Mouse (Mus musculus) heart, embryonic 13.5 days (tissue): ENCODE data around the gene Scfd2. TPM values are rescaled to one million over a fixed set of nuclear protein-coding genes. Genes with fewer than 3 reads are reported as not detected.
A peak's percentile ranks its signal among the peaks of the same experiment; 100 is the strongest.

ENCODE experiments used
- ATAC-seq: fragments of 200-750 bp; cut with Nextera tagmentation; 2 replicates; pipeline ENCODE4 v1.8.0; 2017; ENCODE audit warnings: moderate TSS enrichment; ENCODE audit not compliant: insufficient number of reproducible peaks, low FRiP score, low TSS enrichment; ENCODE audit errors: extremely low read depth
- H3K27ac ChIP-seq: fragments of 300-500 bp; sonication (generic); replicated peaks from 2 replicates; pipeline ENCODE4 v1.5.1; 2015; ENCODE audit warnings: moderate library complexity, mild to moderate bottlenecking, inconsistent platforms
- H3K27me3 ChIP-seq: fragments of 300-500 bp; sonication (generic); replicated peaks from 2 replicates; pipeline ENCODE4 v1.6.1; 2015; ENCODE audit warnings: mild to moderate bottlenecking, inconsistent platforms
- H3K36me3 ChIP-seq: fragments of 300-500 bp; sonication (generic); 2 replicates; pipeline ENCODE4 v1.6.1; 2015; ENCODE audit warnings: mild to moderate bottlenecking, inconsistent platforms
- H3K4me1 ChIP-seq: fragments of 300-500 bp; sonication (generic); 2 replicates; pipeline ENCODE4 v1.6.1; 2015; ENCODE audit warnings: inconsistent platforms
- H3K4me2 ChIP-seq: fragments of 300-500 bp; sonication (generic); 2 replicates; pipeline ENCODE4 v1.6.1; 2015; ENCODE audit warnings: inconsistent platforms, mild to moderate bottlenecking, moderate library complexity
- H3K4me3 ChIP-seq: fragments of 300-500 bp; sonication (generic); 2 replicates; pipeline ENCODE4 v1.5.1; 2015; ENCODE audit warnings: moderate library complexity, mild to moderate bottlenecking, inconsistent platforms
- H3K9ac ChIP-seq: fragments of 300-500 bp; sonication (generic); 2 replicates; pipeline ENCODE4 v1.6.1; 2015; ENCODE audit warnings: inconsistent platforms, mild to moderate bottlenecking, moderate library complexity
- H3K9me3 ChIP-seq: fragments of 300-500 bp; sonication (generic); 2 replicates; pipeline ENCODE4 v1.6.1; 2016; ENCODE audit warnings: inconsistent platforms
- whole genome bisulfite sequencing: fragments of 180-500 bp; shearing (Covaris S2); methylation state at CpG from one replicate; pipeline ENCODE4 v1.1.7; 2015; ENCODE audit warnings: mixed read lengths; 5-methylcytosine and 5-hydroxymethylcytosine counted together
- polyA plus RNA-seq: library from polyadenylated mRNA; unstranded; fragments of >200 nt; fragmentation: Nextera tagmentation; extraction: Ambion mirVana; gene quantifications from 2 replicates; pipeline ENCODE4 v1.2.1, GENCODE M21; 2015

The Scfd2 gene
- polyA plus RNA-seq, 1 experiment from 2014 or later: 12.4 TPM

- no peaks in the 10 kb centered on the region for H3K36me3 ChIP-seq
- no peak overlapping the region for H3K27ac ChIP-seq
- H3K4me3 ChIP-seq: no peak overlapping the region
- peaks cover 30% of the 10 kb centered on the region for H3K4me1 ChIP-seq
- no peak overlapping the region for H3K4me2 ChIP-seq
- WGBS: 88% methylated on average over 4 of the region's 5 CpGs
- no peaks in the 10 kb centered on the region for H3K9me3 ChIP-seq
- H3K9ac ChIP-seq: no peak overlapping the region
- ATAC-seq: no peak
- no peaks in the 10 kb centered on the region for H3K27me3 ChIP-seq
These were observed 126.7 kb downstream of the Scfd2 start for GRCm38 (mm10) chr5:74404887-74405286.

- H3K9me3 ChIP-seq: no peaks in the 10 kb centered on the region
- H3K4me3 ChIP-seq: no peak overlapping the region
- no peak overlapping the region for H3K27ac ChIP-seq
- peaks cover 30% of the 10 kb centered on the region for H3K4me1 ChIP-seq
- no peak overlapping the region for H3K4me2 ChIP-seq
- WGBS: 53% methylated on average over 5 of the region's 5 CpGs
- H3K27me3 ChIP-seq: no peaks in the 10 kb centered on the region
- ATAC-seq: no peak
- H3K9ac ChIP-seq: no peak overlapping the region
- H3K36me3 ChIP-seq: no peaks in the 10 kb centered on the region
These were observed 127.5 kb downstream of the Scfd2 start for GRCm38 (mm10) chr5:74404083-74404482.

GRCm38 (mm10) chr5:74402626-74403025, 128.9 kb downstream of the Scfd2 start:
- H3K4me2 ChIP-seq: no peak overlapping the region
- no peaks in the 10 kb centered on the region for H3K27me3 ChIP-seq
- H3K27ac ChIP-seq: no peak overlapping the region; the same call in 1 of the 2 replicates
- no peak for ATAC-seq
- WGBS: 69% methylated on average over 4 of the region's 4 CpGs
- H3K4me3 ChIP-seq: no peak overlapping the region
- no peaks in the 10 kb centered on the region for H3K9me3 ChIP-seq
- H3K36me3 ChIP-seq: no peaks in the 10 kb centered on the region
- H3K9ac ChIP-seq: no peak overlapping the region
- H3K4me1 ChIP-seq: peaks cover 30% of the 10 kb centered on the region

- no peak for ATAC-seq
- H3K27me3 ChIP-seq: no peaks in the 10 kb centered on the region
- H3K4me3 ChIP-seq: no peak overlapping the region
- H3K27ac ChIP-seq: no peak overlapping the region
- H3K4me2 ChIP-seq: no peak overlapping the region
- no peak overlapping the region for H3K9ac ChIP-seq
- H3K4me1 ChIP-seq: peaks cover 37% of the 10 kb centered on the region
- H3K36me3 ChIP-seq: no peaks in the 10 kb centered on the region
- WGBS: 56% methylated on average over 2 of the region's 2 CpGs
- no peaks in the 10 kb centered on the region for H3K9me3 ChIP-seq
These were observed 139.8 kb downstream of the Scfd2 start for GRCm38 (mm10) chr5:74391806-74392205.

GRCm38 (mm10) chr5:74391346-74391745, 140.2 kb downstream of the Scfd2 start:
- no peak for ATAC-seq
- H3K9ac ChIP-seq: no peak overlapping the region
- 78% methylated on average over 5 of the region's 5 CpGs for WGBS

GRCm38 (mm10) chr5:74388849-74389248, 142.7 kb downstream of the Scfd2 start:
- no peak for ATAC-seq

More at GRCm38 (mm10) chr5:74391346-74391745, 140.2 kb downstream of the Scfd2 start:
- Histone ChIP-seq H3K4me3 (no peak overlapping the region), H3K27me3 (no peaks in the 10 kb centered on the region), H3K27ac (no peak overlapping the region), H3K4me2 (no peak overlapping the region), H3K4me1 (peaks cover 42% of the 10 kb centered on the region), H3K9me3 (no peaks in the 10 kb centered on the region), H3K36me3 (no peaks in the 10 kb centered on the region)

GRCm38 (mm10) chr5:74388101-74388500, 143.5 kb downstream of the Scfd2 start:
- 41% methylated on average over 6 of the region's 6 CpGs for WGBS
- Histone ChIP-seq H3K4me1 (peaks cover 46% of the 10 kb centered on the region), H3K9me3 (no peaks in the 10 kb centered on the region), H3K36me3 (no peaks in the 10 kb centered on the region), H3K27ac (peak overlapping the region; percentile 81), H3K27me3 (no peaks in the 10 kb centered on the region), H3K4me2 (peak overlapping the region; percentile 2), H3K4me3 (no peak overlapping the region), H3K9ac (peak overlapping the region; percentile 47; the same call in 1 of the 2 replicates)
- ATAC-seq: no peak

More at GRCm38 (mm10) chr5:74388849-74389248, 142.7 kb downstream of the Scfd2 start:
- Histone ChIP-seq H3K36me3 (no peaks in the 10 kb centered on the region), H3K4me1 (peaks cover 46% of the 10 kb centered on the region), H3K4me3 (no peak overlapping the region), H3K9ac (no peak overlapping the region), H3K9me3 (no peaks in the 10 kb centered on the region), H3K27ac (peak overlapping the region; percentile 81), H3K4me2 (no peak overlapping the region), H3K27me3 (no peaks in the 10 kb centered on the region)
- 48% methylated on average over 2 of the region's 2 CpGs for WGBS

- no peaks in the 10 kb centered on the region for H3K9me3 ChIP-seq
- no peak overlapping the region for H3K4me3 ChIP-seq
- H3K36me3 ChIP-seq: no peaks in the 10 kb centered on the region
- WGBS: 54% methylated on average over 1 of the region's 1 CpGs
- ATAC-seq: no peak
- no peak overlapping the region for H3K9ac ChIP-seq
- no peak overlapping the region for H3K4me2 ChIP-seq
- H3K27ac ChIP-seq: peak overlapping the region; percentile 81
- H3K4me1 ChIP-seq: peaks cover 46% of the 10 kb centered on the region
- no peaks in the 10 kb centered on the region for H3K27me3 ChIP-seq
These were observed 144.2 kb downstream of the Scfd2 start for GRCm38 (mm10) chr5:74387143-74387886.

- no peaks in the 10 kb centered on the region for H3K9me3 ChIP-seq
- no peaks in the 10 kb centered on the region for H3K36me3 ChIP-seq
- WGBS: 49% methylated on average over 5 of the region's 5 CpGs
- H3K27me3 ChIP-seq: no peaks in the 10 kb centered on the region
- H3K4me1 ChIP-seq: peaks cover 13% of the 10 kb centered on the region
- no peak overlapping the region for H3K4me3 ChIP-seq
- H3K27ac ChIP-seq: peak overlapping the region; percentile 63
- no peak overlapping the region for H3K9ac ChIP-seq
- no peak overlapping the region for H3K4me2 ChIP-seq
- ATAC-seq: no peak
These were observed 151.5 kb downstream of the Scfd2 start for GRCm38 (mm10) chr5:74380045-74380444.

- Histone ChIP-seq H3K9me3 (no peaks in the 10 kb centered on the region), H3K36me3 (no peaks in the 10 kb centered on the region), H3K27ac (no peak overlapping the region; the same call in 1 of the 2 replicates), H3K4me1 (peaks cover 29% of the 10 kb centered on the region), H3K4me2 (no peak overlapping the region), H3K27me3 (no peaks in the 10 kb centered on the region), H3K9ac (no peak overlapping the region), H3K4me3 (no peak overlapping the region)
- 59% methylated on average over 9 of the region's 9 CpGs for WGBS
- no peak for ATAC-seq
These were observed 164.9 kb downstream of the Scfd2 start for GRCm38 (mm10) chr5:74366710-74367101.

- H3K36me3 ChIP-seq: no peaks in the 10 kb centered on the region
- 47% methylated on average over 4 of the region's 4 CpGs for WGBS
- ATAC-seq: no peak
- no peaks in the 10 kb centered on the region for H3K27me3 ChIP-seq
- H3K9me3 ChIP-seq: no peaks in the 10 kb centered on the region
- H3K4me3 ChIP-seq: no peak overlapping the region
- no peak overlapping the region for H3K9ac ChIP-seq
- no peak overlapping the region for H3K27ac ChIP-seq
- H3K4me1 ChIP-seq: peaks cover 34% of the 10 kb centered on the region
- H3K4me2 ChIP-seq: no peak overlapping the region
These were observed 165.4 kb downstream of the Scfd2 start for GRCm38 (mm10) chr5:74365984-74366709.
